Mouse (Mus musculus) ovary, postnatal 14 days (tissue): ENCODE data around the gene Tmem80.

Experiments
- DNase-seq: peaks from one replicate; pipeline ENCODE4 v3.0.0; 2022; ENCODE audit warnings: low spot score

Tmem80 gene

DNA sequence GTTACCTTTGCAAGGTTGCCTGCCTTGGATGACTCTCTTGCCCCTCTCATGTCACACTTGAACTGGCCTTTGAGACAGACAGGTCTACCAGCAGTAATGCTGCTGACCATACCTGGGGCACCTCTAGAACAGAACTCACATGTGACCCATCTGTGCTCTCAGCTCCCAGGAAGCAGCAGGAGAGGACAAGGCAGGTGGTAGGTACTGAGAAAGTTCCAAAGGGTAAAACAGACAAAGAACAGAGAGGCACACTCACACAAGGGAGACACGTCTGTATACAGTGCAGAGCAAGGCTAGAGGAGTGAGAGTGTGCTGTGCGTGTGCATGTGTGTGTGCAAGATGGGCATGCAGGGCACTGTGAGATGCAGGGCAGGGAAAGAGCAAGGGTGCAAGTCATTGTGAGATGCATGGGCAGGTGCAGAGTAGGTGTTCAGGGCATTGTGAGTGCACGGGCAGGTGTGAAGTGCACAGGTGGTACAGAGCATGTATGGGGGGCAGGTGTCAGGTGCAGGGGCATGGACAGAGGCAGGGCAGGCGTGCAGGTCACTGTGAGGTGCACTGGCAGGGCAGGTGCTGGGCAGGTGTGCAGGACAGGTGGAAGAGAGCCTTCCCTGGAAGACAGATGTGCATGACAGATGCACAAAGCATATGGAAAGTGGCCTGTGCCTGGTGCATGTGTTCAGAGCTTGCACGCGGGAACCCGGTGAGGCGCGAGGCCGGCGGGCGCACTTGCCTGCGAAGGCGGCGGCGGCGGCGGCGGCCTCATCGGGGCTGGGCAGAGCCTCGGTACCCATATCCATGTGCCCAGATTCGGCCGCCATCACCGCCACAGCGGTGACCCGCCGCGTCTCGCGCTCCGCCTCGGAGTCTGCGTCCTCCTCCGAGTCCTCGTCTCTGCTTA lies 743 bp upstream of the Tmem80 start:
- no peak for DNase-seq

DNA sequence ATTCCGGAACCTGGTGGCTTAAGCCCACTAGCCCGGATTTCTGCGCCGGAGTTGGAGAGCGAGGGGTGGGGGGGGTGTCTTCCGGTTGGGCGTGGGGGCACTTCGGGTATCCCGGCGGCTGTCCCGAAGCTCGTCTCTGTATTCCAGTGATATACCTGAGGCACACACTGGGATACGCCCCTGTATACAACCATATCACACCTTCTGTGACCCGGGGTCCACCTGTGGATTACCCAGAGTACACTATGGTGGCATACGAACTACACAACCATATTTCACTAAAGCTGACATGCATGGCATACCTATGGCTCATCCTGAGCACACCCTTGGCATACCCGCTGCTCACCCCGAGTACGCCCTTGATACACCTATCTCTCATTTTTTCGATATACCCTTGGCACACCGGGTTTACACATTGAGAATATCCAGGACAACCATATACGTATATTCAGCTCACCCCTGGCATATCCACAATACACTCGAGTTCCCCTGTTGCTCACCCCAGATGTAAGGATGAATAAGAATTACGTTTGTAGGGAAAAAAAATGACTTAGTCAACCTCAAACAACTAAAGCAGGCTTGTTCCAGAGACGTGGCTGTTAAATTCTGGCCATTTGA lies 943 bp downstream of the Tmem80 start:
- DNase-seq: no peak

GRCm38 (mm10) chr7:141330706-141331105 lies 3.2 kb downstream of the Tmem80 start:
- no peak for DNase-seq

- no peak for DNase-seq
Observed at GRCm38 (mm10) chr7:141331990-141332389, 4.5 kb downstream of the Tmem80 start.

DNA sequence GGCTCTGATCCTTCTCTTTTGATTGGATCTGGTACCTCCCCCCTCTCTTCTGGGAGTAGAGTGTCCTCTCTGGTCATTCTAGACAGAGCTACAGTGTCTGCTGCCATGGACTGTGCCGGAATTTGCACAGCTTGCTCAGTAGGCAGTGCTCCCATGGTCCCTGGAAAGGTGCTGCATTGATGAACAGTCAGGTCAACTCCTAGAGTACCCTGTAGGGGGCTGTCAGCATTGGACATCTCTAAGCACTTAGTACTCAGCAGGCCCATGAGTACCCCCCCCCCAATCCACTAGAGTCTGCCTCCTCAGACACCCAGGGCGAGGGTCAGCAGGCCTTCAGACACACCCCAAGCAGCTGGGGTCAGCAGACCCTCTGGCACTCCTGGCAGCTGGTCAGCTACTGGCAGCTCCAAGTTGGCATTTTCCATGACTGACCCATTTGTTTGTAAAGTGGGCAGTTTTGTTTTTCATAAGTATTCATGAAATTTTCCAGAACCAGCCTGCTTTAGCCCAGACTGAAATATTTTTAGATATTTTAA lies 7.6 kb downstream of the Tmem80 start:
- DNase-seq: no peak

DNA sequence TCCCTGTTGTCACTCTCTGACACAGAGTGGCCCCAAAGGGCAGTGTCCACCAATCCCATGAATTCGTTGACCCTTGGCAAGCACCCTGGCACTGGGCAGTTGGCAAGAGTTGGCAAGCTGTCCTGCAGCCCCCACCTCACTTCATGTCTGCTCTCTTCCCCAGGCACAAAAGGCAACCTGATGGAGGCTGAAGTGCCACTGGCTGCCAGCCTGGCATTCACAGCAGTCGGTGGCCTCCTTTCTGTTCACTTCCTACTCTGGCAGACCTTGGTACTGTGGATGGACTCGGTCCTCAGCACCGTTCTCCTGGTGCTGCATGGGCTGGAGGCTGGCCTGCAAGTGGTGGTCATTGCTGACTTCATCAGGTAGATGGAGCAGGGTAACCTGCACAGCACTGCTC lies 8.1 kb downstream of the Tmem80 start:
- no peak for DNase-seq

- no peak for DNase-seq
Observed at GRCm38 (mm10) chr7:141336296-141336695, 8.8 kb downstream of the Tmem80 start.

DNA sequence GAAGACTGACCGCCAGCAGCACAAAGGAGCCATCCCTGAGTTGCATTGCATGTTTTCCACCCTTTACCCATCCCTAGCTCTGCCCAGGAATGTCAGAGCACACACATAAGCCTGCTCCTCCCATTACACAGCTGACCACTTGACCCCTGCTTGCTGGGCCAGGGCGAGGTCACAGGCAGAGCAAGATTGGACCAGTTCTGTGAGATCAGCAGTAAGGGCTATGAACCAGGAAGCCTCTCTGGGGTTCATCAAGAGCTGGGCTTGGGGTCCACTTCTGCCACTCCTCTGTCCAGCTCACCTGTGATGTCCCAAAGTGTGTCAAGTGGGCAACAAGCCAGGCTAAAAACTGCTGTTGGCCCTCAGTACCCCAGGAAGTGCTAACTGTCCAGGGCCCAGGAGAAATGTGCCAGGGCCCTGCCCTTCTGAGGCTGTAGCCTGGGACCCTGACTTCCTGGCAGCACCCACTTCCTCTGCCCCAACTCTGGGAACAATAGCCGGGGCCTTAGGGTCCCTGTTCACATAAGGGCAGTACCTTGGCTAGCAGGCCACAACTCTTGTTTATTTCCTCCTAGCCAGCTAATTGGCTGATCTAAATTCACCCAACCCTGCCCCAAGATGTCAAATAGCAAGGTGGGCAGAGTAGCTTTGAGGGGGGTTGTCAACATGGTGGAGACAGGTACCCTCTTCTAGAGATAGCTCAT lies 10.3 kb downstream of the Tmem80 start:
- DNase-seq: no peak

DNA sequence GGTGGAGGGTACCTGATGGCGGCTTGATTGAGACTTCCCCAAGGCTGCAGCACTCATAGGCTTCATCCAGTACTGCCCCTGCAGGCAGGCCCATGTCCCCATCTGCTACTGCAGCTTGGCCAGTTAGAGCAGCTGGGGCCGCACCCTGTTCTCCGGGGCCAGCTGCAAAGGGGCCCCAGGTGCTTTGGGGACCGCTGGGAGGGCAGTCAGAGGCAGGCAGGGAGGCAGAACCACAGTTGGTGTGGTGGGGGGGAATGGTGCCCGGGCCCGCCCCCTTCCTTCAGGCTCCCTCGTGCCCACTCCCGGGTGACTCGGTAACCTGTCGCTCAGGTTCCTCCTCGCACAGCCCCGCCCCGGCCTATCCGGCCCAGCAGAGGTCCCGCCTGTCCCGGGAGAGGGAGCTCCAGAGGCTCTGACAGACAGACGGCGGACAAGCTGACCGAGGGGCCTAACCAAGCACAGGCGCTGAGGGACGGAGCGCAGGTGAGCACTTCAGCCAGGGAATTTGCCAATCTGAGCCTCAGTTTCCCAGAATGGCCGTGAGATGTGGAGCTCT lies 11.1 kb downstream of the Tmem80 start, which contains the start of gene Eps8l2:
Gene Eps8l2 (plus strand): TSS at position 305 of the 556 bp plus-strand sequence.
- peak; percentile 29 for DNase-seq

- no peak for DNase-seq
Observed at GRCm38 (mm10) chr7:141339215-141339920, 11.8 kb downstream of the Tmem80 start.

GRCm38 (mm10) chr7:141340023-141340422 lies 12.5 kb downstream of the Tmem80 start:
- no peak for DNase-seq

- DNase-seq: no peak
Observed at GRCm38 (mm10) chr7:141340476-141340875, 12.9 kb downstream of the Tmem80 start.

DNA sequence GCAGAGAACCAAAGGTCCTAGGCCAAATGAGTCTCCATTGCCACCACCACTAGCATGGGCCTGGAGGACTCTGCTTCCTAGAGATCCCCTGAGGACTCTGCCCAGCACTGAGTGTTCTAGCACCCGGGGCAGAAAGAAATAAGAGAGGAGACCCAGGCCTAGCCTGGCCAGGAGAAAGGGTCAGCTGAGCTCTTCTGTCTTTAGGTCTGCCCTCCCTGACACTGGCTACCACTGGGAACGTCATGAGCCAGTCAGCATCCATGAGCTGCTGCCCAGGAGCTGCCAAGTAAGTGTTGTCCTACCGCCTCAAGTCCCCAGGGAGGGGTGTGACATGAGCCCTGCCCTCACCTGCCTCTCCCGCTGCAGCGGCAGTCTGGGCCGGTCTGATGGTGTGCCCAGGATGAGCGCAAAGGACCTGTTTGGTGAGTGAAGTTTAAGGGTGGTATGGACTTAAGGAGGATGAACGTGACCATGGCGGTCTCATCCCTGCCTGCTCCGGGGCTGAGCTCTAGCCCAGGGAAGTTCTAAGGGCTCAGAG lies 14.2 kb downstream of the Tmem80 start:
- no peak for DNase-seq

GRCm38 (mm10) chr7:141343230-141343629 lies 15.7 kb downstream of the Tmem80 start:
- DNase-seq: no peak

- no peak for DNase-seq
Observed at GRCm38 (mm10) chr7:141343696-141344095, 16.2 kb downstream of the Tmem80 start.

- no peak for DNase-seq
Observed at GRCm38 (mm10) chr7:141344787-141345186, 17.2 kb downstream of the Tmem80 start.

- DNase-seq: no peak
Observed at GRCm38 (mm10) chr7:141351061-141351460, 23.5 kb downstream of the Tmem80 start.

- no peak for DNase-seq
Observed at GRCm38 (mm10) chr7:141355051-141355450, 27.5 kb downstream of the Tmem80 start.

- DNase-seq: no peak
Observed at GRCm38 (mm10) chr7:141355626-141356326, 28.2 kb downstream of the Tmem80 start.

DNA sequence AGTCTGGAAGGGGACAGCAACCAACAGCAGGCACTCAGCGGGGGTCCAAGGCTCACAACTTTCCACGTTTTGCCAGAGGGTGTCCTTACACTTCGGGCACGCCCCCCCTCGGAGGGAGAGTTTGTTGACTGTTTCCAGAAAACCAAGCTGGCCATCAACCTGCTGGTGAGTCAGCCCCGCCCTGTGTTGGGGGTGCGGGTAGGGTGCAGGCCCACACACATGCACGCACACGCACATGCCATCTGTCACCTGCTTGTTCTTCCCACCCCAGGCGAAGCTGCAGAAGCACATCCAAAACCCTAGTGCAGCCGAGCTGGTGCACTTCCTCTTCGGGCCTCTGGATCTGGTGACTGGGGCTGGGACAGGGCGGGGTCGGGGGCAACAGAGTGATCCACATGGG lies 29.4 kb downstream of the Tmem80 start:
- DNase-seq: no peak

DNA sequence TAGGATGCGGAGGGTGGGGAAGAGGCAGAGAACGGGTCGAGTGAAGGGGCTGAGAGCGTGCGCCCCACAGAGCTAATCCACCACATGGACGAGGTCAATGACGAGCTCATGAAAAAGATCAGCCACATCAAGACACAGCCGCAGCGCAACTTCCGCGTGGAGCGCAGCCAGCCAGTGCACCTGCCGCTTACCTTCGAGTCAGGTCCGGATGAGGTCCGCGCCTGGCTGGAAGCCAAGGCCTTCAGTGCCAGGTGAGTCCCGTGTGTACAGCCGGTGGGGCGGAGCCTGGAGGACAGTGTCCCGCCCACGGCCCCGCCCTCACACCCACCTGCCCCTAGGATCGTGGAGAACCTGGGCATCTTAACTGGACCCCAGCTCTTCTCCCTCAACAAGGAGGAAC lies 34.0 kb downstream of the Tmem80 start:
- peak; percentile 41 for DNase-seq
